Mouse (Mus musculus) stomach, postnatal 0 days (tissue): ENCODE results near the gene Nek10. TPM values are rescaled to one million over a fixed set of nuclear protein-coding genes. Genes with fewer than 3 reads are reported as not detected.

Experiments used
- ATAC-seq: fragments of 200-750 bp; cut with Nextera tagmentation; 2 replicates; pipeline ENCODE4 v1.8.0; 2017; ENCODE audit not compliant: low FRiP score, low TSS enrichment
- DNase-seq: peaks from one replicate; pipeline ENCODE4 v3.0.0-alpha.2; 2016; ENCODE audit warnings: low spot score
- H3K27ac ChIP-seq: fragments of 300-500 bp; sonication (generic); replicated peaks from 2 replicates; pipeline ENCODE4 v1.5.1; 2014; ENCODE audit warnings: mild to moderate bottlenecking, control low read depth
- H3K27me3 ChIP-seq: fragments of 300-500 bp; sonication (generic); 2 replicates; pipeline ENCODE4 v1.6.1; 2014; ENCODE audit warnings: low read length; ENCODE audit not compliant: control insufficient read depth, insufficient read depth
- H3K36me3 ChIP-seq: fragments of 300-500 bp; sonication (generic); 2 replicates; pipeline ENCODE4 v1.6.1; 2014; ENCODE audit warnings: low read length, mixed read lengths; ENCODE audit not compliant: control insufficient read depth, insufficient read depth
- H3K4me1 ChIP-seq: fragments of 300-500 bp; sonication (generic); replicated peaks from 2 replicates; pipeline ENCODE4 v1.6.1; 2014; ENCODE audit warnings: antibody characterized with exemption; ENCODE audit not compliant: control insufficient read depth, insufficient read depth
- H3K4me2 ChIP-seq: fragments of 300-500 bp; sonication (generic); replicated peaks from 2 replicates; pipeline ENCODE4 v1.6.1; 2014; ENCODE audit warnings: low read depth, mild to moderate bottlenecking, control low read depth, moderate library complexity
- H3K4me3 ChIP-seq: fragments of 300-500 bp; sonication (generic); 2 replicates; pipeline ENCODE4 v1.5.1; 2014; ENCODE audit warnings: low read depth, low read length, control low read depth
- H3K9ac ChIP-seq: fragments of 300-500 bp; sonication (generic); 2 replicates; pipeline ENCODE4 v1.6.1; 2014; ENCODE audit warnings: mild to moderate bottlenecking, low read length, control low read depth, mixed read lengths
- H3K9me3 ChIP-seq: fragments of 300-500 bp; sonication (generic); 2 replicates; pipeline ENCODE4 v1.6.1; 2016; ENCODE audit warnings: low read length; ENCODE audit not compliant: control insufficient read depth
- CTCF ChIP-seq: IDR thresholded peaks from 2 replicates; pipeline ENCODE4 v1.5.1; 2016; ENCODE audit warnings: antibody characterized with exemption, low read depth, mild to moderate bottlenecking, moderate library complexity
- EP300 ChIP-seq: optimal IDR thresholded peaks from 2 replicates; pipeline ENCODE3; 2016; ENCODE audit warnings: antibody characterized with exemption
- WGBS: fragments of 180-500 bp; shearing (Covaris S2); extraction: QIAGEN DNeasy Blood & Tissue Kit; methylation state at CpG from one replicate; pipeline ENCODE4 v1.1.7; 2014; 5-methylcytosine and 5-hydroxymethylcytosine counted together
- polyA plus RNA-seq: library from polyadenylated mRNA; unstranded; fragments of >200 nt; fragmentation: Nextera tagmentation; extraction: Ambion mirVana; gene quantifications from 2 replicates; pipeline ENCODE4 v1.2.1, GENCODE M21; 2015

Gene Nek10
- polyA plus RNA-seq, 1 experiment from 2014 or later = 0.02 TPM

DNA sequence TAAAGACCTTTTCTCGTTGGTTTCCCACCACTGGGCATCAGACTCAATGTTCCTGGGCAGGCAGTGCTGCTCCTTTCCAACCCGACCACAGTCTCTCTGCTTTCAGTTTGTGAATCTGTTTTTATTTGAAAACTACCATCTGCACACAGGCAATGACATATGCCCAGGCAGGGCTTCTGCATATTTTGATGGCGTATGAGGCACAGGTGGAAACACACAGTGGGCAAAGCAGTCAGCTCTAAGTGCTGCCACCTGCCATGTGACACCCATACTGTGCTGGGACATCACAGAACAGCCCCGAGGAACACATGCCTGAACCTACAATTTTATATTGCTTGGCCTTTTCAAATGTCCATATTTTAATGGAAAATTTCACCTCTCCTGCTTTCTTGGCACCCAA is 68.5 kb downstream of the Nek10 start:
- H3K9me3 ChIP-seq = no peaks in the 10 kb centered on the region
- H3K4me2 ChIP-seq = no peak overlapping the region
- DNase-seq (no peak), ATAC-seq (no peak)
- no peaks in the 10 kb centered on the region for H3K36me3 ChIP-seq
- 67% methylated on average over 4 of the region's 4 CpGs for WGBS
- no peak overlapping the region for H3K4me3 ChIP-seq
- no peaks in the 10 kb centered on the region for H3K27me3 ChIP-seq
- no peak for TF ChIP-seq EP300
- TF ChIP-seq CTCF = no peak
- H3K4me1 ChIP-seq = no peaks in the 10 kb centered on the region
- no peak overlapping the region for H3K27ac ChIP-seq
- no peak overlapping the region for H3K9ac ChIP-seq

DNA sequence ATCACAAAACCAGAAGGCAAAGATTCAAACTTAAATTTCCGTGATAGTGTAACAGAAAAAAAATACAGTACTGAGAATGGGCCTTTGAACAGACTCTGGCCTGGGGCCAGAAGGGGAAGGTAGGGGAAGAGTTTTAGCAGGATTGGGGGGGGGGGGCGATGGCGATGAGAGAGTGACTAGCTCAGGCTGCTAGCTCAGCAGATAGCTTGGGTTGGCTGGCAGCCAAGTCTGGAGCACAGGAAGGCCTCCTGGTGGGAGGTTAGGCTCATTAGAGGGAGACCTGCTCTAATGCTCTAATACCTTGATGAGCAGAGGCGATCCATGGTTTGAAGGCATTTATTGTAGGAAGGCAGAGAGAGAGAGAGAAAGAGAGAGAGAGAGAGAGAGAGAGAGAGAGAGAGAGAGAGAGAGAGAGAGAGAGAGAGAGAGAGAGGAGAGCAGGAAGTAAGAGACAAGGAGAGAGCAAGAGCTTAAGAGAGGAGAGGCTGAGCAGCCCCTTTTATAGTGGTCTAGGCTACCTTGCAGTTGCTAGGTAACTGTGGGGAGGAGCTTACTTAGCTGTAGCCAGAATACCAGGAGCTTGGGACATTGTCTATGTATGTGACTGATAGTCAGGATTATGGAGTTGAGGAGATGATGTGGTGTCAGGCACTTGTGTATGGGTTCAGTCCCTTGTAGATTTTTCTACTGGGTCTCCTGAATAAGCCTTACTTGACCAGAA is 90.9 kb downstream of the Nek10 start:
- ATAC-seq = no peak
- 16% methylated on average over 4 of the region's 4 CpGs for WGBS

DNA sequence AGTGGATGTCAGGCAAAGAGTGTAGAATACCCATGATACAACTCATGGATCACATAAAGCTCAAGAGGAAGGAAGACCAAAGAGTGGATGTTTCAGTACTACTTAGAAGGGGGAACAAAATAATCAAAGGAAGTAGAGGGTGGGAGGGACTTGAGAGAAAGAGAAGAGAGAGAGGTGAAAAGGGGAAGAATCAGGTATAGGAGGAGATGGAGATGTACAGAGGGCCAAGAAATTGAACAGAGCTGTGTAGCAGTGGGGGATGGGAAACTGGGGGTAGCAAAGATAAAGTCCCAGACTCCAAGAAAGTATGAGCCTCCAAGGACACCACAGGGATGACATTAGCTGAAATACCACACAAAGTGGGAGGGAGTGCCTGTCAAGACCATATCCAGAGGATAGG is 91.6 kb downstream of the Nek10 start:
- no peak overlapping the region for H3K4me3 ChIP-seq
- no peak for ATAC-seq
- no peaks in the 10 kb centered on the region for H3K4me1 ChIP-seq
- no peak overlapping the region for H3K9ac ChIP-seq
- no peak overlapping the region for H3K4me2 ChIP-seq
- H3K27me3 ChIP-seq = no peaks in the 10 kb centered on the region
- no peaks in the 10 kb centered on the region for H3K36me3 ChIP-seq
- TF ChIP-seq EP300 (no peak), CTCF (no peak)
- no peaks in the 10 kb centered on the region for H3K9me3 ChIP-seq
- DNase-seq = no peak
- no peak overlapping the region for H3K27ac ChIP-seq

More for the DNA sequence above, 90.9 kb downstream of the Nek10 start:
- H3K4me1 ChIP-seq = no peaks in the 10 kb centered on the region
- H3K9ac ChIP-seq = no peak overlapping the region
- H3K27ac ChIP-seq = no peak overlapping the region
- DNase-seq = peak; percentile 15
- no peaks in the 10 kb centered on the region for H3K9me3 ChIP-seq
- no peak for TF ChIP-seq CTCF
- TF ChIP-seq EP300 = no peak
- H3K4me3 ChIP-seq = no peak overlapping the region
- no peaks in the 10 kb centered on the region for H3K27me3 ChIP-seq
- H3K4me2 ChIP-seq = no peak overlapping the region
- H3K36me3 ChIP-seq = no peaks in the 10 kb centered on the region

DNA sequence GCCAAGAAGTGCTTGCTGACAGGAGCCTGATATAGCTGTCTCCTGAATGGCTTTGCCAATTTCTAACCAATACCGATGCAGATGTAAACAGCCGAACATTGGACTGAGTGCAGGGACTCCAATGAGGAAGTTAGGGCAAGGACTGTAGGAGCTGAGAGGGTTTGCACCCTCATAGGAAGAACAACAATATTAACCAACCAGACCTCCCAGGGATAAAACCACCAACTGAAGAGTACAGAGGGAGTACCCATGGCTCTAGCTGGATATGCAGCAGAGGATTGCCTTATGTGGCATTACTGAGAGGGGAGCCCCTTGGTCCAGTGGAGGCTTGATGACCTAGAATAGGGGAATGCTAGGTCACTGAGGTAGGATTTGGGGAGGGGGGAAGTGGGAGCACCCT is 92.1 kb downstream of the Nek10 start:
- WGBS = 84% methylated on average over 2 of the region's 2 CpGs

DNA sequence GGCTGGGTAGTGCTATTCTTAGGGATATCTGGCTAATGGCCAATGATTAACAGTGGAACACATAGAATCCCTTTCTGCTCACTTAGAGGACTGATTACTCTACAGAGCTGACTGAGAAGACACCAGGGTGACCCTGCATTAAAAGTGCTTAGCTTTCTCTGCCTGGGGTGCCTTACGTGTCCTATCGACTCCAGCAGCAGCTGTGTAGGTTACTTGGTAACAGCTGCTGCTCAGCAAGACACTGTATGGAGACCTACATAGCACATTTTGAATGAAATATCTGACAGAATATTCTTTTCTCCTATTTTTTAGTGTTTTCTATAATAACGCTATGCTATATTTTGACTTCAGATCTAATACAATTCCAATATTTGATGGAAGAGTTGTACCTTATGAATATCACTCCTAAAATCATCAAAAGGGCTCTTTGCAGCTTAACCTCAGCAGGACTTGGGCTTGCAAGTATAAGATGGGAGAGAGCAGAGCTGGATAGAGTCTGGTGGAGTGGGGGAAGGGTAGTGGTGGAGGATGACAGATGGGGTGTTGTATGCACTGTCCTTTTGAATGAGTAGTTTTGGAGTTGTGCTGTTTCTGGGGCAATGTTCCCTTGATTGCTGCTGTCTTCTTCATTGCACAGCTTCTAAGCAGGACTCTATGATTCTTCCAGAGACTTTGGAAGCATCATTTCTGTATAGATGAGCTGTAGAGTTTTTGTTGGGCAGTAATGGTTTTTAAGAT is 93.4 kb downstream of the Nek10 start:
- TF ChIP-seq EP300 = no peak
- TF ChIP-seq CTCF = no peak
- WGBS = 72% methylated on average over 3 of the region's 3 CpGs
- no peaks in the 10 kb centered on the region for H3K36me3 ChIP-seq
- no peak for DNase-seq
- no peak overlapping the region for H3K4me2 ChIP-seq
- no peaks in the 10 kb centered on the region for H3K27me3 ChIP-seq
- no peak overlapping the region for H3K4me3 ChIP-seq
- no peaks in the 10 kb centered on the region for H3K9me3 ChIP-seq
- H3K9ac ChIP-seq = no peak overlapping the region
- no peak overlapping the region for H3K27ac ChIP-seq
- no peak for ATAC-seq
- H3K4me1 ChIP-seq = no peaks in the 10 kb centered on the region

More for the DNA sequence above, 92.1 kb downstream of the Nek10 start:
- Histone ChIP-seq H3K36me3 (no peaks in the 10 kb centered on the region), H3K4me1 (no peaks in the 10 kb centered on the region), H3K27ac (no peak overlapping the region), H3K4me3 (no peak overlapping the region), H3K4me2 (no peak overlapping the region), H3K9me3 (no peaks in the 10 kb centered on the region), H3K27me3 (no peaks in the 10 kb centered on the region), H3K9ac (no peak overlapping the region)
- no peak for TF ChIP-seq CTCF
- DNase-seq (no peak), ATAC-seq (no peak)
